Mouse (Mus musculus) heart, adult 2 months (tissue): Measurements from ENCODE around the gene Slc17a5. TPM values are rescaled to one million over a fixed set of nuclear protein-coding genes. Genes with fewer than 3 reads are reported as not detected.

Experiments used
- DNase-seq, 2 experiments: peaks; one replicate each; pipeline ENCODE4 v3.0.0; 2021
- H3K27ac ChIP-seq: fragments of 200-600 bp; 2 replicates; pipeline ENCODE4 v1.8.1; 2022
- H3K27me3 ChIP-seq: fragments of 200-500 bp; 2 replicates; pipeline ENCODE4 v1.6.1; 2012; ENCODE audit warnings: mild to moderate bottlenecking, low read length, inconsistent platforms, mixed read lengths; ENCODE audit not compliant: control insufficient read depth, insufficient read depth
- H3K36me3 ChIP-seq: fragments of 200-500 bp; 2 replicates; pipeline ENCODE4 v1.6.1; 2012; ENCODE audit warnings: low read length, inconsistent platforms; ENCODE audit not compliant: control insufficient read depth, insufficient read depth
- H3K4me1 ChIP-seq: fragments of 200-500 bp; 2 replicates; pipeline ENCODE4 v1.6.1; 2011; ENCODE audit warnings: low read length; ENCODE audit not compliant: control insufficient read depth, insufficient read depth
- H3K4me3 ChIP-seq: fragments of 200-600 bp; 2 replicates; pipeline ENCODE4 v1.8.1; 2022
- H3K79me2 ChIP-seq: fragments of 200-500 bp; replicated peaks from 2 replicates; pipeline ENCODE4 v1.6.1; 2012; ENCODE audit warnings: mild to moderate bottlenecking, inconsistent platforms, low read length, moderate library complexity, mixed read lengths; ENCODE audit not compliant: control insufficient read depth, insufficient read depth
- H3K9ac ChIP-seq: fragments of 200-500 bp; 2 replicates; pipeline ENCODE4 v1.6.1; 2012; ENCODE audit warnings: low read depth, mild to moderate bottlenecking, control low read depth, inconsistent platforms, low read length, mixed read lengths
- CTCF ChIP-seq: fragments of 200-600 bp; IDR thresholded peaks from 2 replicates; pipeline ENCODE4 v1.8.1; 2022; ENCODE audit warnings: antibody characterized with exemption, mild to moderate bottlenecking, moderate library complexity
- EP300 ChIP-seq: fragments of 200-500 bp; IDR thresholded peaks from 2 replicates; pipeline ENCODE4 v1.6.1; 2011; ENCODE audit warnings: low read depth, low read length, control low read depth; ENCODE audit not compliant: insufficient read depth
- POLR2A ChIP-seq: fragments of 200-500 bp; IDR thresholded peaks from 2 replicates; pipeline ENCODE4 v1.6.1; 2011; ENCODE audit warnings: mild to moderate bottlenecking, low read depth, low read length, control low read depth; ENCODE audit not compliant: insufficient read depth
- WGBS: fragments of 180-500 bp; shearing (Covaris S2); methylation state at CpG from one replicate; pipeline ENCODE4 v1.1.7; 2018; 5-methylcytosine and 5-hydroxymethylcytosine counted together
- intact Hi-C: fragments of 180-260 bp; cut with DNase I; formaldehyde crosslinking; loops from one replicate; pipeline ENCODE4 v1.15.1; 2025
- polyA plus RNA-seq: library from polyadenylated mRNA; depleted of rRNA; stranded (reverse); fragments of >200 nt; gene quantifications from 2 replicates; pipeline ENCODE4 v1.2.3, GENCODE M21; 2012
- total RNA-seq, 2 experiments: library from RNA; stranded (reverse); gene quantifications; 2 replicates each; pipeline ENCODE4 v1.2.3; 2021

Slc17a5 gene
- total and polyA plus RNA-seq, 3 experiments: 3.8 to 5.1 (median 4.9) TPM

DNA sequence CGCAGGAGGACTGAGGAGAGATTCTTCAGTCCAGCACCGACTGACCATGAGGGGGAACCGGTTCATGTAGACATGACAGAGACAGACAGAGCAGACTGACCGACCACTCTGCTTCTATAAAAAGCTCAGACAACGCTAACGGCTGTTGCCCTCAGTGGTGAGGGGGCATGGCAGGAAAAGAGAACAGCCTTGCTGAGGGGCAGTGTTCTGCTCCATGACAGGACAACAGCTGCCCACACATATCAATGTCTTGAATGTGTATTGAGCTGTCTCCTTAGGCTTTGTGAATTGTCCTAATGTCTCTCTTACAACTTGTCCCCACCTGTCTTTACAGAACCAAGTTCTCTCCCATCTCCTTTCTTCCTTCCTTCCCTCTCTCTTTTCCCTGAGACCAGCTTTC, 49.4 kb downstream of the Slc17a5 start:
- Histone ChIP-seq H3K27ac (no peak overlapping the region), H3K27me3 (no peaks in the 10 kb centered on the region), H3K79me2 (no peaks in the 10 kb centered on the region), H3K4me3 (no peak overlapping the region), H3K4me1 (no peaks in the 10 kb centered on the region), H3K9ac (no peak overlapping the region), H3K36me3 (no peaks in the 10 kb centered on the region)
- DNase-seq: no peak
- TF ChIP-seq CTCF (no peak), EP300 (no peak), POLR2A (no peak)
- intact Hi-C loops: no loop called here
- WGBS: 36% methylated on average over 6 of the region's 6 CpGs

DNA sequence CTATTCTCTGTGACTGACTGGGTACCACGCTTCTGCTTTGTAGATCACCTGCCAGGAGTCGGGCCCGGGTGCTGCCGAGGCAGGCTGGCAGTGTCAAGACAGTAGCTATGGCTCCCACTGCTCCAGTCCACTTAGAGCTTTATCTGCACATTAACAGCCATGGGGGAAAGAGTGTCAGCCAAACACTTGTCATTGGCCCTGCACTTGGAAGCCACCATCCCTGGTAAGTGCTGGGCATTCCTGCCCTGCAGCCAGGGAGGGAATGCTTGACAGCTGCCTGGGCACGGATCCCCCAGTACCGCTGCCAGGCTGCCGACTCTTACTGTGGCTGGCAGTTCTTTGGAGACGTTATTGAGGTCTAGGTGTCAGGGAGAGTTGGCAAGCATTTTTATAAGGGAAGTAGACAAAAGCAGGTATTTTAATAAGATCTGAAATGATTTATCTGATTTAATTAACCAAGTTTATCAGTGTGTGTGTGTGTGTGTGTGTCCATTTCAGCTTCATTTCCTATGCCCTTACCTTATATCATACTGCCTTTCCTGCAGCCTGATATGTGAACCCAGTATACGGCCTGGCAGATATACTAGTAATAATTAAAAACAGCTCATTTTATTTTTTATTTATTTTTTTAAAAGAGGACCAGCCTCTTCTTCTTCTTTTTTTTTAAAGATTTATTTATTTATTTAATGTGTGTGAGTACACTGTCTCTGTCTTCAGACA, 50.5 kb downstream of the Slc17a5 start:
- intact Hi-C loops: loop anchor here (2.0 kb wide), 1 partner anchor 23 kb away; no protein-coding TSS in a partner anchor
- 68% methylated on average over 9 of the region's 9 CpGs for WGBS
- H3K9ac ChIP-seq: no peak overlapping the region
- H3K79me2 ChIP-seq: no peaks in the 10 kb centered on the region
- no peaks in the 10 kb centered on the region for H3K27me3 ChIP-seq
- H3K4me3 ChIP-seq: no peak overlapping the region
- no peaks in the 10 kb centered on the region for H3K36me3 ChIP-seq
- H3K4me1 ChIP-seq: no peaks in the 10 kb centered on the region
- TF ChIP-seq EP300 (peak; percentile 94), POLR2A (0 out of 2 replicates have a peak, but pooled peaks have one; percentile 21), CTCF (no peak)
- no peak overlapping the region for H3K27ac ChIP-seq
- DNase-seq: peak; percentile 61 to 85

DNA sequence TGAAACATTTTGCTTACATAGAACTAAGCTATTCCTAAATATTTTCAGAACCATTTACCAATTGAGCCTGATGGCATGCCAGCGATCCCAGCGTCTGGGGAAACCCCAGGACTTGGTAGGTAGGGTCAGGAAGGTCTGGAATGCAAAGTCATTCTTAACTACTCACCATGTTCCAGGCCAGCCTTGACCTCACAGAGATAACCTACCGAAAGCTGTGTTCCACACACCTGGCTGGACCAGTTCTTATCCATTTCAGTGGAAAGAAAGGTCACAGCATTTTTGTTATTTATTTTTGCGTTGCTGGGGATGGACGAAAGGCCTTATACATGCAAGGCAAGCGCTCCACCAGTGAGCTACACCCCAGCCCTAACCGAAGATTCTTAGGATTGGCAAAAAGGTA, 53.2 kb downstream of the Slc17a5 start:
- Histone ChIP-seq H3K36me3 (no peaks in the 10 kb centered on the region), H3K4me1 (no peaks in the 10 kb centered on the region), H3K4me3 (no peak overlapping the region), H3K9ac (no peak overlapping the region), H3K27me3 (no peaks in the 10 kb centered on the region), H3K79me2 (no peaks in the 10 kb centered on the region), H3K27ac (no peak overlapping the region)
- intact Hi-C loops: no loop called here
- TF ChIP-seq CTCF (no peak), EP300 (no peak), POLR2A (no peak)
- DNase-seq: no peak
- 91% methylated on average over 7 of the region's 7 CpGs for WGBS

DNA sequence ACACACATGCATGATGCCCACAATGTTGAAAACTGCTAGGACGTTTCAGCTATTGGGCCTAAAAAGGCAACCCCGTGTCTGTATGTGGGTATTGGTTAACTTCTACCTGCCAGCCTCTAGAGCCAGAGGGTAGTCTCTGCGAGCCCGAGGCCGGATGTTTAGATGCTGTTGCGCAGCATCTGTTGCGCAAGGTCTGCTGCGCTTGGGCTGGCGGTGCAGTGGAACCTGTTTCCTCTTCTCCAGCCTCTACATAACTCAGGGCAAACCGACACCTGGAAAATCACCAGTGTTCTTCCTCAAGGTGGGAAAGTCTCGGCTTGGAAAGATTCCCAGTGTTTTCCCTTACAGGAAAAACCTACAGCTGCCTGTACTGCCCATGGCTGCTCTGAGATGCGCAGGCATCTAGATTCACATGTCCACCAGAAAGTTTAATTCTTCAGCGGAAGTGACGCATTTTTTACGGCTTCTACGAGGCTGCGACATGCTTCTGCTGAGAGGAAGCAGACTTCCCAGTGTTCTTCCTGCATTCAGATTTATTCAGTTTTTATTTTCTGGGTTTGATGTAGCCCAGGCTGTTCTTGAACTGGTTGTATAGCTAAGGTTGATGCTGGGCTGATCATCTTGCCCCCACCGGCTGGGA, 54.4 kb downstream of the Slc17a5 start:
- no peaks in the 10 kb centered on the region for H3K79me2 ChIP-seq
- intact Hi-C loops: no loop called here
- H3K4me1 ChIP-seq: no peaks in the 10 kb centered on the region
- H3K4me3 ChIP-seq: no peak overlapping the region
- 80% methylated on average over 18 of the region's 18 CpGs for WGBS
- DNase-seq: peak in 1 of 2 experiments; percentile 59
- H3K9ac ChIP-seq: no peak overlapping the region
- H3K36me3 ChIP-seq: no peaks in the 10 kb centered on the region
- H3K27ac ChIP-seq: no peak overlapping the region
- TF ChIP-seq EP300: no peak
- H3K27me3 ChIP-seq: no peaks in the 10 kb centered on the region

DNA sequence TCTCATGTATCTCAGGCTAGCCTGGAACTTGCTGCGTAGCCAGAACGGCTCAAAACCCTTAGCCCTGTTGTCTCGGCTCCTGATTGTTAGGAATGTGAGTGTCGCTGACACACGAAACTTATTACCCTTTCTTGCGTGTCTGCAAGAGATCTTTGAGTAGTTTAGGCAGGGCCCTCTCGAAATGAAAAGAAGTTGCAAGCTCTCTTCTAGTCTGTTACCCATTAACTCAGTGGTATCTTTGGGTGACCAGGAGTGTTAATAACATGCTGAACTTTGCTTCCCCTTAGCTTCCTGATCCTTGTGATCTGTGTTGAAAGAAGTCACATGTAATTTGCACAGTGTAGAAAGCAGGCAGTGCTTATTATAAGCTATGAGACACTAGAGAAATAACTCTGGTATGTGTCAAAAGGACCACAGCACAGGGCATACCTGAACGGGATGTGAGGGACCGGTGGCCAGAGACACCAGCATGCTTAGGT, 55.5 kb downstream of the Slc17a5 start:
- Histone ChIP-seq H3K4me1 (no peaks in the 10 kb centered on the region), H3K27me3 (no peaks in the 10 kb centered on the region), H3K9ac (no peak overlapping the region), H3K79me2 (no peaks in the 10 kb centered on the region), H3K27ac (no peak overlapping the region), H3K4me3 (no peak overlapping the region), H3K36me3 (no peaks in the 10 kb centered on the region)
- 50% methylated on average over 9 of the region's 9 CpGs for WGBS
- no peak for DNase-seq
- intact Hi-C loops: no loop called here
- no peak for TF ChIP-seq CTCF
- TF ChIP-seq EP300: no peak
- TF ChIP-seq POLR2A: no peak

DNA sequence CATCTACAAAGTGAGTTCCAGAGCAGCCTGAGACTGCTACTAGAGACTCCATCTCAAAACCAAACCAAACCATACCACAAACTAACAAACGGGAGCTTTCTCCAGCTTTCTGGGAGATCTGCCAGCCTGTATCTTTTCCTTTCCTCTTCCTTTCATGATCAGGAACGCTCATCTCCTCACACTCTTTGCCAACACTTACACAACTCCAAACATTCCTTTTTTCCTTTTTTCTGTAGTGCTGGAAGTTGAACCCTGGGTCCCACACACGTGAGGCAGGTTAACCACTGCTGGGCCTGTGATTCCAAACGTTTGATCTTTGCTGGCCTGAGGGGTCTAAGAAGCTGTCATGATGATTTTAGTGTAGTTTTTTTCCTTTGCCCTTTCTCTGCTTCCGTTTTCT, 56.0 kb downstream of the Slc17a5 start:
- Histone ChIP-seq H3K9ac (no peak overlapping the region), H3K27ac (no peak overlapping the region), H3K27me3 (no peaks in the 10 kb centered on the region), H3K36me3 (no peaks in the 10 kb centered on the region), H3K4me1 (peaks cover 1% of the 10 kb centered on the region), H3K79me2 (no peaks in the 10 kb centered on the region), H3K4me3 (no peak overlapping the region)
- 25% methylated on average over 5 of the region's 5 CpGs for WGBS
- no peak for DNase-seq
- TF ChIP-seq POLR2A (no peak), CTCF (no peak), EP300 (no peak)
- intact Hi-C loops: no loop called here
